Mouse (Mus musculus) midbrain, embryonic 14.5 days (tissue): ENCODE results near the gene Stard13. TPM values are rescaled to one million over a fixed set of nuclear protein-coding genes. Genes with fewer than 3 reads are reported as not detected.

ENCODE experiments used
- ATAC-seq: fragments of 200-750 bp; cut with Nextera tagmentation; 2 replicates; pipeline ENCODE4 v1.8.0; 2017; ENCODE audit warnings: moderate number of reproducible peaks, moderate library complexity; ENCODE audit not compliant: low FRiP score, low TSS enrichment
- DNase-seq: peaks from one replicate; pipeline ENCODE4 v3.0.0-alpha.2; 2015
- H3K27ac ChIP-seq: fragments of 300-500 bp; sonication (generic); replicated peaks from 2 replicates; pipeline ENCODE4 v1.5.1; 2014; ENCODE audit warnings: mild to moderate bottlenecking, low read depth, low read length, moderate library complexity
- H3K27me3 ChIP-seq: fragments of 300-500 bp; sonication (generic); 2 replicates; pipeline ENCODE4 v1.6.1; 2014; ENCODE audit warnings: low read length, control low read depth, mixed read lengths; ENCODE audit not compliant: control insufficient read depth, insufficient read depth
- H3K36me3 ChIP-seq: fragments of 300-500 bp; sonication (generic); 2 replicates; pipeline ENCODE4 v1.6.1; 2014; ENCODE audit warnings: low read length, control low read depth; ENCODE audit not compliant: control insufficient read depth, insufficient read depth
- H3K4me1 ChIP-seq: fragments of 300-500 bp; sonication (generic); 2 replicates; pipeline ENCODE4 v1.6.1; 2014; ENCODE audit warnings: mild to moderate bottlenecking, antibody characterized with exemption, low read length, control low read depth; ENCODE audit not compliant: control insufficient read depth, insufficient read depth
- H3K4me2 ChIP-seq: fragments of 300-500 bp; sonication (generic); 2 replicates; pipeline ENCODE4 v1.6.1; 2014; ENCODE audit warnings: mild to moderate bottlenecking, low read length, moderate library complexity
- H3K4me3 ChIP-seq: fragments of 300-500 bp; sonication (generic); replicated peaks from 2 replicates; pipeline ENCODE4 v1.5.1; 2014; ENCODE audit warnings: low read depth, low read length
- H3K9ac ChIP-seq: fragments of 300-500 bp; sonication (generic); replicated peaks from 2 replicates; pipeline ENCODE4 v1.6.1; 2014; ENCODE audit warnings: mild to moderate bottlenecking, low read length, moderate library complexity
- H3K9me3 ChIP-seq: fragments of 300-500 bp; sonication (generic); 2 replicates; pipeline ENCODE4 v1.6.1; 2016; ENCODE audit warnings: low read length, control low read depth, mixed read lengths; ENCODE audit not compliant: control insufficient read depth
- WGBS: fragments of 180-500 bp; shearing (Covaris S2); extraction: QIAGEN DNeasy Blood & Tissue Kit; methylation state at CpG from one replicate; pipeline ENCODE4 v1.1.7; 2014; 5-methylcytosine and 5-hydroxymethylcytosine counted together
- polyA plus RNA-seq: library from polyadenylated mRNA; unstranded; fragments of >200 nt; fragmentation: Nextera tagmentation; extraction: Ambion mirVana; gene quantifications from 2 replicates; pipeline ENCODE4 v1.2.1, GENCODE M21; 2014

Gene Stard13
- polyA plus RNA-seq, 1 experiment from 2014 or later, result 2.8 TPM

DNA sequence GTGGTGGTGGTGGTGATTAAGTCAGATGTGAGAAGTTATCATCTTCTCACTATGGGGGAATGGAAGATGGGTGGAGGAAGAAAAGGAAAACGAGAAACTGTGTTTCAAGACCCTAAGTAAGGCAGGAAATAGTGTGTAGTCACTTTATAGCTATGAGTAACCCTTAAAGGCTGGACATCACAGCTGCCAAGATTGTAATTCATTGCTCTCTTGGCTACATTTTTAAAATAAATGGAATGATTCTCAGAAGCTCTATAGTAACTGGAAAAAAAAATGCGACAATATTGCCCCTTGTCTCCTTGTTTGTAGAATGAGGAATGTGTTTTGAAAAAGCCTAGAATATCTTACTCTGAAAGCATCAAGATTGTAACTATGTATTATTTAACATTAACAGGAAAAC, 41.4 kb downstream of the Stard13 start:
- Histone ChIP-seq H3K4me2 (no peak overlapping the region), H3K27me3 (peaks cover 7% of the 10 kb centered on the region; the same call in 1 of the 2 replicates), H3K9me3 (no peaks in the 10 kb centered on the region), H3K4me3 (no peak overlapping the region), H3K36me3 (no peaks in the 10 kb centered on the region), H3K4me1 (no peaks in the 10 kb centered on the region), H3K27ac (no peak overlapping the region), H3K9ac (no peak overlapping the region)
- 86% methylated on average over 2 of the region's 2 CpGs for WGBS
- no peak for DNase-seq
- no peak for ATAC-seq

DNA sequence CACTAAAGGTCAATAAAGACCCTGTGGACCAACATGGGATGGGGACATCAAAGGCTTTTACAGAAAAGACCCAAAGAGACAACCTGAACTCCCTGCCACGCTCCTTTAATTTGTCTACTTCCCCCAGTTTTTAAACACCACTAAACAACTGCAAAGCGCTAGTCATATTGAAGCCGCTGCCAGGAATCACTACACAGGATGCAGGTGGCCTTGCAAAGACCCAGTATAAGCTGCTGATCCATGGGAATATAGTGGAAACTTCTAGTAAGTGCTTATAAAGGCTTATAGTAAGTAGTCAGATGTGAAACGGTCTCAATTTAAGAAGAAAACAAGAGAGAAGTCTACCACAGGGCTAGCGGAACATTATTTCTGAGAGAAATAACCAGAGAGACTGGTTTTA, 42.9 kb downstream of the Stard13 start:
- 86% methylated on average over 5 of the region's 5 CpGs for WGBS
- peak overlapping the region; percentile 95 for H3K4me2 ChIP-seq
- ATAC-seq (no peak), DNase-seq (no peak)
- no peaks in the 10 kb centered on the region for H3K36me3 ChIP-seq
- H3K4me1 ChIP-seq, result no peaks in the 10 kb centered on the region
- peaks cover 7% of the 10 kb centered on the region; the same call in 1 of the 2 replicates for H3K27me3 ChIP-seq
- no peak overlapping the region for H3K27ac ChIP-seq
- no peaks in the 10 kb centered on the region for H3K9me3 ChIP-seq
- H3K9ac ChIP-seq, result no peak overlapping the region
- H3K4me3 ChIP-seq, result no peak overlapping the region

DNA sequence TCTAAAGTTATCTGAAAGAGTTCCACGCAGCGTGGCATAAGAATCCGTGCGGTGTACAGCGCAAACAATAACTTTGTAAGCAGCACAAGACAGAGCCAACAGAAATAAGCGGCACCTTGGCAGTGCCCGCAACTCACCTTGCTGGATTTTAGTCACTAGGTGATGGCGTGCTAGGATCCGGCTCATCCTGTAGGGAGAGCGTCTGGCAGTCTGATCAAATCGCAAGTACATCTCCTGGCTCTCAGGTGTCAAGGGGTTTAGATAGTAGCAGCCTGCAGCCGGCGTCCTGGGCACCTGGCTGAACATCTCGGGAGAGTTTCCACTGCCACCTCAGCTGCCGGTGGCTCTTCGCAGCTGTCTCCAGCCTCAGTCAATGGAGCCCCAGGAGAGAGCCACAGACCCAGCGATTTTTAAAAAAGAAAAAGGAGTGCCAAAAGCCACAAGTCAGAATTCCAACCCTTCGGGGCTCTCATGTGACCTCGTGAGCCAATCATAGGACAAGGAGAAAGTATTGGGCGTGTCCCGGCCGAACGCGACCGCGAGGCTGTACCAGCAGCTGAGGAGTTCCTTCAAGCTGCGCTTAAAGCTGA, 43.8 kb downstream of the Stard13 start:
- Histone ChIP-seq H3K4me3 (peak overlapping the region; percentile 48), H3K27me3 (peaks cover 7% of the 10 kb centered on the region; the same call in 1 of the 2 replicates), H3K9me3 (no peaks in the 10 kb centered on the region), H3K27ac (no peak overlapping the region), H3K36me3 (no peaks in the 10 kb centered on the region), H3K4me2 (peak overlapping the region; percentile 95), H3K4me1 (no peaks in the 10 kb centered on the region), H3K9ac (peak overlapping the region; percentile 49)
- DNase-seq (peak; percentile 78), ATAC-seq (peak; percentile 90)
- WGBS, result 3% methylated on average over 27 of the region's 27 CpGs

DNA sequence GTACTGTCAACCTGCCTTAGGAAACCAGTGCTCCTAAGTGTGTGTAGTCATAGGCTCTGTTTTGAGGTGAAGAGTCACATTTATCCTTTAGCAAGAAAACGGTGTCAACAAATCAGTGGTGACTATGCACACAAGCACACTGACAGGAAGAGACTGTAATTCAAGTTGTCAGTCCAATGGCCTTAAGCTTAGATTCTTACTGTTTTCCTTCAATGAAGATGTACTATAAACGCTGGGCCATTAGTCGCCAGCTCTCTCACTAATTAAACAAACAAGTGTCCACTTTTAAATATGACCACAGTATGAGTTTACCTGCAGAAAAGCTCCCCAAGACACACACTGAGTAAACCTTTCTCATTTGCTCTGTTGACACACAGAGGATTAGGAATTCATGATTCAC, 44.3 kb downstream of the Stard13 start:
- Histone ChIP-seq H3K36me3 (no peaks in the 10 kb centered on the region), H3K27ac (no peak overlapping the region), H3K4me3 (peak overlapping the region; percentile 48), H3K9ac (peak overlapping the region; percentile 49; the same call in 1 of the 2 replicates), H3K27me3 (peaks cover 7% of the 10 kb centered on the region; the same call in 1 of the 2 replicates), H3K4me1 (no peaks in the 10 kb centered on the region), H3K4me2 (peak overlapping the region; percentile 95), H3K9me3 (no peaks in the 10 kb centered on the region)
- WGBS, result 42% methylated on average over 3 of the region's 3 CpGs
- ATAC-seq, result no peak
- no peak for DNase-seq

DNA sequence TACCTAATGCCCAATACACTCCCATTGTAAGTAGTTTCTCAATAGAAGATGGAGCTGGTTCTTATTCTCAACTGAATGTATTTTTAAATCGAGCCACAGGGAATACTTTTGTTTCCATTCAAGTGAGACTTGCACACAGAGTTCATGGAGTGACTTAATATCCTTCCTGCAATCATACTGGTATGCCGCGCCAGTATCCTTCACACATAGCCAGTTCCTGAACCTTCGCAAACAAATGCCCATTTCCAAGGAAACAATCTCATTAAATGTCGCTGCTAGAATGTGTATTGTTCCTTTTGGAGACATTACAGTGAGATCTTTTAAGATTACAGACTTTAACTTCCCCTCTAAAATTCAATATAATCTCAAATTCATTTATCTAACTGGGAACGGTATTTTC, 45.0 kb downstream of the Stard13 start:
- no peak for ATAC-seq
- Histone ChIP-seq H3K4me2 (no peak overlapping the region), H3K36me3 (no peaks in the 10 kb centered on the region), H3K4me3 (no peak overlapping the region), H3K4me1 (no peaks in the 10 kb centered on the region), H3K9me3 (no peaks in the 10 kb centered on the region), H3K9ac (no peak overlapping the region), H3K27ac (no peak overlapping the region), H3K27me3 (peaks cover 7% of the 10 kb centered on the region; the same call in 1 of the 2 replicates)
- no peak for DNase-seq
- 87% methylated on average over 6 of the region's 6 CpGs for WGBS

DNA sequence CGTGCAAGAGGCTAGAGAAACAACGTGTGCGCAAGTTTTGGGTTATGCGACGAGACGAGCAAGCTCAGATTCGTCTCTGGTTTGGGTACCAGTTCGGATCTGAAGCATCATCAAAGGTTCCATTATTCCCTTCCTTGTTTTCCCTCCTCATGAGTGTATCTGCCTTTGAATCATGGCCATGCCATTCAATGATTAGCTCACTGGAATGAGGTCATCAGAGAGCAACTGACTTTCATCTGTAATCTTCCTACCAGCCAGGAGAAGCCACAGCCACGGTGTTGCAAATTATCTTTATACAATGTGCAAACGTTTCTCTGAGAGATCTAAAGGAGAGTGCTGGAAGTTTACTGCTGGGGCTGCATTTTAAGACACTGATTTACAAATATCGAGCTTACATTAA, 46.3 kb downstream of the Stard13 start:
- WGBS, result 85% methylated on average over 11 of the region's 11 CpGs
- peaks cover 7% of the 10 kb centered on the region; the same call in 1 of the 2 replicates for H3K27me3 ChIP-seq

DNA sequence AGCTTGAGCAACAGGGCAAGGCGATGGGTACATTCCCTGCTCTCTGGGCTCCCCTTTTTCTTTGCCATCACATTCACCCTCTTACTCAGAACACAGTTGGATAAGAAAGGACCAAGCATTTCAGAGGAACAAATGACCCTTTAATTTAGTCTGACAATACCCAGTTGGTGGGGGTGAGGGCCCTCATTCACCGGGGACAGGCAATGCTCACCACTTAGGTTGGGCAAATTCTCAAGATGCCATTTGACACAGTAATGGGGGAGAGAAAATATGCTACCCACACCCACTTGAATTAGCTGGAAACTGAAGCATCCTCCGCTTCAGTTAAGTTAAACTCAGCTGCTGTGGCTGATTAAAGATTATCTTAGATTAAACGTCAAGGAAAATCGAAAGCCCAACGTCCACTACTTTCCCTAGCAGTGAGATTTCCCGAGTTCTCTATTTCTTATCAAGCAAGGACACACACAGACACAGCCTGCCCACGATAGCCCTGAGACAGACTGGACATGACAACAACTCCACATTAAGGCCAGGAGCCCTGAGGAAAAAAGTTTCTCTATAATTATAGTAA, 48.3 kb downstream of the Stard13 start:
- Histone ChIP-seq H3K27ac (no peak overlapping the region), H3K4me1 (no peaks in the 10 kb centered on the region), H3K36me3 (no peaks in the 10 kb centered on the region), H3K4me2 (no peak overlapping the region), H3K9me3 (no peaks in the 10 kb centered on the region), H3K27me3 (no peaks in the 10 kb centered on the region), H3K4me3 (no peak overlapping the region), H3K9ac (no peak overlapping the region)
- 80% methylated on average over 8 of the region's 8 CpGs for WGBS
- ATAC-seq (no peak), DNase-seq (no peak)

More for the DNA sequence above, 46.3 kb downstream of the Stard13 start:
- ATAC-seq (no peak), DNase-seq (no peak)
- Histone ChIP-seq H3K4me2 (no peak overlapping the region), H3K9ac (no peak overlapping the region), H3K4me3 (no peak overlapping the region), H3K9me3 (no peaks in the 10 kb centered on the region), H3K36me3 (no peaks in the 10 kb centered on the region), H3K4me1 (no peaks in the 10 kb centered on the region), H3K27ac (no peak overlapping the region)

DNA sequence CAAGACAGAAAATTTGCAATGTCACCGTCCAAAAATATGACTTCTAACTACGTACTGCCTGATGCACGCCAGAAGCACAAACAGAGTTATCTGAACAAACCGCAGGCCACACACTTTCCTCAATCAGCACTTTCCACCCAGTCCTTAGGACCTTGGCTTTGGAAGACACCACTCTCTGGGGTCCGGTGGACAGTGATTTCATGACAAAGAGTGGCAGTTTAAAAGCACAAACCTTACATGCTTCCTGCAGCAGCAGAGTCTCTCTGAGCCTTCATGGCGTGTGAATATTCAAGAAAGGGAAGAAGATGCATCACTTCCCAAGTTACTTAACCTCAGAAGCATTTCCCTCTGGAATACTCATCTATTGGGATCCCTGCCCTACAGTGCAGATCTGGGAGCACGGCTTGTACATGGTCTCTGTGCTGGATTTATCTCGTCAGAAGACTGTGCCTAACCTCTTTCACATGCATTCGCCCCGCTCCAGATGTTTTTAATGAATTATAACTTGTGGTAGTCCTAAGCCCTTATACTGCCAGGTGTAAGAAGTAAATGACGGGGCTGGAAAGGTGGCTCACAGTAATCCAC, 49.9 kb downstream of the Stard13 start:
- H3K27me3 ChIP-seq, result no peaks in the 10 kb centered on the region
- H3K9ac ChIP-seq, result no peak overlapping the region
- no peaks in the 10 kb centered on the region for H3K4me1 ChIP-seq
- H3K4me3 ChIP-seq, result no peak overlapping the region
- H3K9me3 ChIP-seq, result no peaks in the 10 kb centered on the region
- ATAC-seq (no peak), DNase-seq (no peak)
- 92% methylated on average over 11 of the region's 11 CpGs for WGBS
- no peak overlapping the region for H3K4me2 ChIP-seq
- H3K27ac ChIP-seq, result no peak overlapping the region
- no peaks in the 10 kb centered on the region for H3K36me3 ChIP-seq

DNA sequence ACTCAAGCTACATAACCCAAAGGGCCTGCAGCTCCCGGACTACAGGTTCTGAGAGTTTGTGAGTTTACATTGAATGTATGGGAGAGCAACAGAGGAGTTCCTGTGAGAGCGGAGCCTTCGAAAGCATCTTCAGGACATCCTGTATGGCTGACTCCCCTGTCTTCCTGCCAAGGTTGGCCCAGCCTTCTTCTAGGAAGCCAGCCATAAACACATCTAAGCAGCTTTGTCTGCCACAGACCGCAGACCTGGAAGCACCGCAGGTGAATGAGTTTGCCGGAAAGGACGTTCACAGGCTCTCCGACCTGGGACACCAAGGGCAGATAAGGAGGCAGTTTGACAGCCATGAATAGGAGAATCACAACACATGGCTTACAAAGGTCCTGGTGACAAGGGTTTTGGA, 52.3 kb downstream of the Stard13 start:
- no peak overlapping the region for H3K9ac ChIP-seq
- H3K27ac ChIP-seq, result no peak overlapping the region
- DNase-seq, result no peak
- no peaks in the 10 kb centered on the region for H3K36me3 ChIP-seq
- H3K4me3 ChIP-seq, result no peak overlapping the region
- ATAC-seq, result no peak
- WGBS, result 95% methylated on average over 8 of the region's 8 CpGs
- H3K4me2 ChIP-seq, result no peak overlapping the region
- H3K4me1 ChIP-seq, result no peaks in the 10 kb centered on the region
- H3K9me3 ChIP-seq, result no peaks in the 10 kb centered on the region
- H3K27me3 ChIP-seq, result no peaks in the 10 kb centered on the region
